Mouse (Mus musculus) hindbrain, postnatal 0 days (tissue): Measurements from ENCODE around the gene Thegl. TPM values are rescaled to one million over a fixed set of nuclear protein-coding genes. Genes with fewer than 3 reads are reported as not detected.
"Not testable (repeated sequence)": the region's sequence is repeated elsewhere in the genome, so short reads cannot be mapped to it uniquely, and the experiment has no call there.

Source experiments
- ATAC-seq: fragments of 200-750 bp; cut with Nextera tagmentation; 2 replicates; pipeline ENCODE4 v1.8.0; 2017; ENCODE audit warnings: mild to moderate bottlenecking, moderate TSS enrichment, moderate library complexity
- DNase-seq: peaks from one replicate; pipeline ENCODE4 v3.0.0-alpha.2; 2015; ENCODE audit warnings: low spot score
- H3K27ac ChIP-seq: fragments of 300-500 bp; sonication (generic); 2 replicates; pipeline ENCODE4 v1.5.1; 2014; ENCODE audit warnings: mild to moderate bottlenecking
- H3K27me3 ChIP-seq: fragments of 300-500 bp; sonication (generic); 2 replicates; pipeline ENCODE4 v1.6.1; 2014; ENCODE audit warnings: low read length, mixed read lengths; ENCODE audit not compliant: insufficient read depth
- H3K36me3 ChIP-seq: fragments of 300-500 bp; sonication (generic); 2 replicates; pipeline ENCODE4 v1.6.1; 2014; ENCODE audit warnings: low read length, mixed read lengths; ENCODE audit not compliant: insufficient read depth
- H3K4me1 ChIP-seq: fragments of 300-500 bp; sonication (generic); 2 replicates; pipeline ENCODE4 v1.6.1; 2014; ENCODE audit warnings: antibody characterized with exemption, low read length, mixed read lengths; ENCODE audit not compliant: insufficient read depth
- H3K4me2 ChIP-seq: fragments of 300-500 bp; sonication (generic); 2 replicates; pipeline ENCODE4 v1.6.1; 2014; ENCODE audit warnings: low read depth, mild to moderate bottlenecking, low read length, moderate library complexity, mixed read lengths
- H3K4me3 ChIP-seq: fragments of 300-500 bp; sonication (generic); 2 replicates; pipeline ENCODE4 v1.5.1; 2014; ENCODE audit warnings: low read length
- H3K9ac ChIP-seq: fragments of 300-500 bp; sonication (generic); replicated peaks from 2 replicates; pipeline ENCODE4 v1.6.1; 2014; ENCODE audit warnings: mild to moderate bottlenecking, low read length, moderate library complexity, mixed read lengths
- H3K9me3 ChIP-seq: fragments of 300-500 bp; sonication (generic); 2 replicates; pipeline ENCODE4 v1.6.1; 2016; ENCODE audit warnings: low read length, mixed read lengths
- CTCF ChIP-seq: IDR thresholded peaks from 2 replicates; pipeline ENCODE4 v1.5.1; 2016; ENCODE audit warnings: antibody characterized with exemption, control low read depth, low read depth
- WGBS: fragments of 180-500 bp; shearing (Covaris S2); extraction: QIAGEN DNeasy Blood & Tissue Kit; methylation state at CpG from one replicate; pipeline ENCODE4 v1.1.7; 2014; 5-methylcytosine and 5-hydroxymethylcytosine counted together
- polyA plus RNA-seq: library from polyadenylated mRNA; unstranded; fragments of >200 nt; fragmentation: Nextera tagmentation; extraction: Ambion mirVana; gene quantifications from 2 replicates; pipeline ENCODE4 v1.2.1, GENCODE M21; 2015
- total RNA-seq: library from RNA; depleted of rRNA; stranded (reverse); fragments of >200 nt; gene quantifications from 2 replicates; pipeline ENCODE4 v1.2.3, GENCODE M21; 2014; rRNA removed

Thegl gene
- 0.11 and 0.63 TPM in 2 replicates for total RNA-seq
- 0.81 and 0.82 TPM in 2 replicates for polyA plus RNA-seq

DNA sequence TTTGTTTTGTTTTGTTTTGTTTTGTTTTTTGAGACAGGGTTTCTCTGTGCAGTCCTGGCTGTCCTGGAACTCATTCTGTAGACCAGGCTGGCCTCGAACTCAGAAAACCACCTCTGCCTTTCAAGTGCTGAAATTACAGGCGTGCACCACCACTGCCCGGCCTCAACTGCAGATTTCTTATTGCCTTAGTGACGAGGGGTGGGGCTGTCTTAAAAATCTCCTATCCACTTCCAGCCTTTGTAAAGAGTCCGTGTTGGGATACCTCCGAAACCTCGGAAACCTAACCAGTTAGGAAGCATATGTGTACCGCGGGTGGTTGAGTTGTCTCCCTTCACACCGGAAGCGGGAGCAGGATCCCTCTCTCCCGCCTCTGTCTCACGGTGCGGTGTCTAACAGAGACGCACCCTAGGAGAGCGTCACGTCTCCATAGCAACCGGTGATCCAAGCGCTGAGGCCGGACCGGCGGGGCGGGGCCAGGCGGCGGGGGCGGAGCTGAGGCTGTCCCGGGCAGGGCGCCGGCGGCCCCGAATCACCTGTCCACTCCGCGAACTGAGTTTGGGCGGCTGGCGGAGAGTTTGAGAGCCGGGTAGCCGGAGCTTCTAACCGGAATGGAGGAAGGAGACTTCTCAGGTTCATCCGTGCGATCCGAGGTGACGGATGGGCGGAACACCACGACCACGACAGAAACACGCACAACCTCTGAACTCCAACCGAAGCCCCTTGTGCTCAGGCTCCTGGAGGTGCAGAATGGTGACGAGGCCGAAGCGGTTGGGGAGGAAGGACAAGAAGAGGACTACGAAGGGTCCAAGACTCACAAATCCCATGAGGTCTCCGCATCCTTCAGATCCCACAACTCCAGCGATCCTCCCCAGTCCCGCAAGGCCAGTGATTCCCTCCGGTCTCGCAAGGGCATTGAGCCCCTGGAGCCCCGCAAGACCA is at the start of gene Thegl:
Thegl (plus strand) TSS at position 480 of the 939 bp plus-strand sequence.
- 8% methylated on average over 57 of the region's 57 CpGs for WGBS
- ATAC-seq (peak; percentile 96), DNase-seq (peak; percentile 84)
- Histone ChIP-seq H3K27ac (no peak within 1 kb of the TSS), H3K4me2 (peak within 1 kb of the TSS; percentile 78), H3K4me3 (peak within 1 kb of the TSS; percentile 59), H3K27me3 (no peaks in the 10 kb centered on the region), H3K36me3 (no peaks in the 10 kb centered on the region), H3K4me1 (no peaks in the 10 kb centered on the region), H3K9ac (peak within 1 kb of the TSS; percentile 30; the same call in 1 of the 2 replicates), H3K9me3 (no peaks in the 10 kb centered on the region)
- TF ChIP-seq CTCF, result no peak

DNA sequence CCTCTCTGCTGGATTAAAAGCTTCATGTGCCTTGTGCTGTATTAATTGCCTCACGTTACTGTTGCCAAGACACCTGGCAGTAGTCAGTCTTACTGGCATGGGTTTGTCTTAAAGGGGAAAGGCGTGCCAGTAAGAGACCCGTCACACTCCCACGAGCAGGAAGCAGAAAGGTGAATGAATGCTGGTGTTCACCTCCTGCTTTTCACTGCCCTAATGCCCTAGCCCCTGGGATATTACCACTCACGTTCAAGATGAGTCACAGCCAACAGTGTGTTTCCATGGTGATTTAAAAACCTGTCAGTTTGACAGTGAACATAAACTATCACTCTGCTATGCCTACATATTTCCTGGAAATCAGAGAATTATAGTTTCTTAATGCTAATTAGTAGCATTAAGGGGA is 46.6 kb upstream of the Thegl start:
- no peak for TF ChIP-seq CTCF
- Histone ChIP-seq H3K36me3 (peaks cover 25% of the 10 kb centered on the region), H3K27me3 (no peaks in the 10 kb centered on the region), H3K9ac (no peak overlapping the region), H3K4me3 (no peak overlapping the region), H3K9me3 (no peaks in the 10 kb centered on the region), H3K27ac (no peak overlapping the region), H3K4me1 (peaks cover 7% of the 10 kb centered on the region; the same call in 1 of the 2 replicates), H3K4me2 (no peak overlapping the region)
- DNase-seq (no peak), ATAC-seq (no peak)
- 67% methylated on average over 5 of the region's 5 CpGs for WGBS

DNA sequence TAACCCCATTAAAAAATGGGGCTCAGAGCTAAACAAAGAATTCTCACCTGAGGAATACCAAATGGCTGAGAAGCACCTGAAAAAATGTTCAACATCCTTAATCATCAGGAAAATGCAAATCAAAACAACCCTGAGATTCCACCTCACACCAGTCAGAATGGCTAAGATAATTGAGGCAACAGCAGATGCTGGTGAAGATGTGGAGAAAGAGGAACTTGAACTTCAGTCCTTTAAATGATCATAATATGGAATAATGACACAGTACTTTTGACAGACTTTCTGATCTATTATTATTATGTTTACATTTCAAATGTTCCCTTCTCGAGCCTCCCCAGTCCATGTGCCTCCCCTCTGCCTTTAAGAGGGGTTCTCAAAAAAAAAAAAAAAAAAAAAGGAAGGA is 44.7 kb upstream of the Thegl start:
- H3K4me1 ChIP-seq, result peaks cover 12% of the 10 kb centered on the region
- H3K9me3 ChIP-seq, H3K27me3 ChIP-seq, H3K4me2 ChIP-seq, H3K4me3 ChIP-seq, DNase-seq, H3K27ac ChIP-seq, ATAC-seq, H3K9ac ChIP-seq: not testable (repeated sequence)
- WGBS, result 89% methylated on average over 1 of the region's 1 CpGs
- peaks cover 16% of the 10 kb centered on the region for H3K36me3 ChIP-seq

DNA sequence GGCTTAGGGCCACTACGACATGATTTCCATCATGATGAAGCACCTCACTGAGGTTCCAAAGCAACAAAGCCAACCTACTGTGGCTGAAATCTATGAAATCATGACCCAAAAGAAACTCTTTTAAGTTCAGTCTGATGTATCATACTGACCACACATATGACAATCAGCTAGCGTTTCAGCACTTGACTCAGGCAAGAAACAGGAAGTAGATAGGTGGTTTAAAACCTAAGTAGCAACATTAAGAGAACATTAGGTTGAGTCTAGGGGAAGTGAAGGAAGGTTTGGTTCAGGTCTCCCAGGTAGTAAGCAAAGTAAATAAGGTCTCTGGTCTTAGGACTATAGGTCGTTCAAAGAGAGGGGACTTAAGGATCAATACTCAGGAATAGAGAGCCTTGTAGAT is 42.3 kb upstream of the Thegl start:
- Histone ChIP-seq H3K4me2 (peak overlapping the region; percentile 97), H3K4me3 (peak overlapping the region; percentile 84), H3K4me1 (peaks cover 12% of the 10 kb centered on the region), H3K36me3 (peaks cover 9% of the 10 kb centered on the region; the same call in 1 of the 2 replicates), H3K9ac (peak overlapping the region; percentile 89), H3K27ac (no peak overlapping the region), H3K27me3 (no peaks in the 10 kb centered on the region), H3K9me3 (no peaks in the 10 kb centered on the region)
- TF ChIP-seq CTCF, result no peak
- ATAC-seq (no peak), DNase-seq (no peak)
- WGBS, result 75% methylated on average over 3 of the region's 3 CpGs

DNA sequence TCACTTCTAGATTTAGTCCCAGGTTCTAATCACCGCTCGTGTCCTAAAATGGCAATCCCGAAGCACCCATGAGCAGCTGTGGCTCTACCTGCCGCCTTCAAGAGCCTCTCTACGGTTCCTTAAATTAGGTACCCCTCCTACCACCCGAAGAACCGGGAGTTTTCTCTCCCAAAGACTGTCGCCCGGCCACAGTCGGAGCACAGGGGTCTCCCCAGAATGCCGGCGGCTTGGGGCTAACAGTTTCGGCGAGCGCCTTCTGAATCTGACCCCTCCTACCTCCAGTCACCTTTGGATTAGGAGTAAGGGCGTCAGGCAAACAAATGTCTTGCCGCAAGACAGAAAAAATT is 41.6 kb upstream of the Thegl start:
- Histone ChIP-seq H3K4me3 (peak overlapping the region; percentile 84), H3K9ac (peak overlapping the region; percentile 89), H3K27me3 (no peaks in the 10 kb centered on the region), H3K4me2 (peak overlapping the region; percentile 97), H3K27ac (peak overlapping the region; percentile 91), H3K36me3 (peaks cover 6% of the 10 kb centered on the region; the same call in 1 of the 2 replicates), H3K9me3 (no peaks in the 10 kb centered on the region), H3K4me1 (peaks cover 12% of the 10 kb centered on the region)
- TF ChIP-seq CTCF, result no peak
- ATAC-seq (peak; percentile 22; the same call in 1 of the 2 replicates), DNase-seq (peak; percentile 3)
- WGBS, result 4% methylated on average over 17 of the region's 17 CpGs

DNA sequence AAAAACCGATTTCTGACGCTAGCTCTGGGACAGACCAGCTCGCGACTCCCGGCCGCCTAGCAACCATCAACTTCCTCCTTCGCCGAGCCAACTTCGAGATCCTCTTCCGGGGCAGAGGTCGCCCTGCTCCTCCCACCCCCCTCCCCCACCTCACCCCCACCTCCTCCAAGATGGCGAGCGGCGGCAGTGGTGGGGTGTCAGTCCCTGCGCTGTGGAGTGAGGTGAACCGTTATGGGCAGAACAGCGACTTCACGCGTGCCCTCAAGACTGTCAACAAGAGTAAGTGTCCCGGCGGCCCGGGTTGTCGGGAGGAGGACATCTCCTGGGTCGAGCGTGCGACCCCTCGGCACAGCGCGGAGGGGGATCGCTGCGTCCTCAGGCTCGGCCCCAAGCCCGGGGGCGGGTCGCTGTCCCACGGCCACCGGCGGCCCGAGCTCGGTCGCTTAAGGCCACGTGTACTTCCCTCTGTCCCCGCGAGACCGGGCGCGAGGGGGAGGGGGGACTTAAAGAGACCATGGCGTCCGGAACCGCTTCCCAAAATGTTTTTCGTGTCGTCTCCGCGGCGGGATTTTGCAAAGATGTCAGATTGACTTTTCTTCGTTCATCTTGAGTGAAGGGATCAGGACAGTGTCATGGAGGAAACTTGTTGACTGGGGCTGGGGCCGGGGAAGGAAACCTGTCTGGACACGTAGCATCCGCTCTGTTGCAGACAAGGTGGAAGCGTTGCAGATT is 41.1 kb upstream of the Thegl start, which contains the start of gene Srp72:
Srp72 (plus strand) TSS at position 130 of the 732 bp plus-strand sequence.
- Histone ChIP-seq H3K36me3 (peaks cover 9% of the 10 kb centered on the region), H3K4me3 (peak within 1 kb of the TSS; percentile 84), H3K4me1 (peaks cover 12% of the 10 kb centered on the region), H3K9me3 (no peaks in the 10 kb centered on the region), H3K27me3 (no peaks in the 10 kb centered on the region), H3K4me2 (peak within 1 kb of the TSS; percentile 97), H3K27ac (peak within 1 kb of the TSS; percentile 91), H3K9ac (peak within 1 kb of the TSS; percentile 89)
- ATAC-seq, result peak; percentile 96
- peak; percentile 92 for DNase-seq
- no peak for TF ChIP-seq CTCF
- under 1% methylated on average over 60 of the region's 60 CpGs for WGBS
